Mouse (Mus musculus) cerebellum, postnatal 4 days (tissue): ENCODE measurements around the gene Vegfb.

Source experiments
- DNase-seq, 2 experiments: peaks; one replicate each; pipeline ENCODE4 v3.0.0; 2022; ENCODE audit warnings: low spot score in 2 of 2, mixed read lengths in 1 of 2

Vegfb gene

DNA sequence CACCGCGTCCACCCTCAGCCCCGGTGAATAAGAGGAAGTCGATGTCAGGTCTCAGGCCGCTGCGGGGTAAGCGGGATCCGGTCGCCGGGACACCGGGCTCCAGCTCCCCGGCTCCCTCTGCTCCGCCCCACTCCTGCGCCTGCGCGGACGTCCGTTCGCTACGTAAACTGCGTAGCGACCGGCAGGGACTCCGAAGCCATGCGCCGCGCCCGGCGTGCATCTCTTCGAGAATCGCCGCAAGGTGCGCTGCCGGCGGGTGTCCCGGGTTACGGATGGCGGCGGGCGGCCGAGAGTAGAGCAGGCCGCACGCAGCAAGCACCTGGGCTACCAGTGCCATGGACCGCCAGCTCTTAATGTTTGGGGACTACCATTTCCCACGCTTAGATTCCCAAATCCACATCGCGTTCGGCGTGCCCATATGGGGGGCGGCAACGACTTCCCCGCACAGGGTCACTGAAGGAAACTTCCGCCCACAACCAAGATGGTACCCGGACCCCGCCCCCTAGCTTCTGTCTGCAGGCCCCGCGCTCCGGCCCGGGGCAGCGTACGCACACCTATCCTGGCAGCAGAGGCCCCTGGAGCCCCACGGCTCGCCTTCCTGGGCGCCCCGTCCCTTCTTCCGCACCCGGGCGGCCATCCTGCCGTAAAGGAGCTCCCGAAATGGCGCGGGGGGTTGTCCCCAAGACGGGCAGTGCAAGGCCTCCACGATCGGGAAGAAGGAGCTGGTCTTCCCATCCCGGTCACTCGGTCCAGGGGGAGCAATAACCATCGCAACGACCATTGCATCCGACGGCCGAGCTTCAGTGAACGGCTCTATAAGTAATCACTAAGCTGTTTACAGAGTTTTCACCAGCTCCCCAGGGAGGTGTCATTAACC lies 45.8 kb downstream of the Vegfb start, which contains the start of gene Bad:
Bad (plus strand) TSS at position 490 of the 877 bp plus-strand sequence.
- peak; percentile 95 to 98 for DNase-seq

DNA sequence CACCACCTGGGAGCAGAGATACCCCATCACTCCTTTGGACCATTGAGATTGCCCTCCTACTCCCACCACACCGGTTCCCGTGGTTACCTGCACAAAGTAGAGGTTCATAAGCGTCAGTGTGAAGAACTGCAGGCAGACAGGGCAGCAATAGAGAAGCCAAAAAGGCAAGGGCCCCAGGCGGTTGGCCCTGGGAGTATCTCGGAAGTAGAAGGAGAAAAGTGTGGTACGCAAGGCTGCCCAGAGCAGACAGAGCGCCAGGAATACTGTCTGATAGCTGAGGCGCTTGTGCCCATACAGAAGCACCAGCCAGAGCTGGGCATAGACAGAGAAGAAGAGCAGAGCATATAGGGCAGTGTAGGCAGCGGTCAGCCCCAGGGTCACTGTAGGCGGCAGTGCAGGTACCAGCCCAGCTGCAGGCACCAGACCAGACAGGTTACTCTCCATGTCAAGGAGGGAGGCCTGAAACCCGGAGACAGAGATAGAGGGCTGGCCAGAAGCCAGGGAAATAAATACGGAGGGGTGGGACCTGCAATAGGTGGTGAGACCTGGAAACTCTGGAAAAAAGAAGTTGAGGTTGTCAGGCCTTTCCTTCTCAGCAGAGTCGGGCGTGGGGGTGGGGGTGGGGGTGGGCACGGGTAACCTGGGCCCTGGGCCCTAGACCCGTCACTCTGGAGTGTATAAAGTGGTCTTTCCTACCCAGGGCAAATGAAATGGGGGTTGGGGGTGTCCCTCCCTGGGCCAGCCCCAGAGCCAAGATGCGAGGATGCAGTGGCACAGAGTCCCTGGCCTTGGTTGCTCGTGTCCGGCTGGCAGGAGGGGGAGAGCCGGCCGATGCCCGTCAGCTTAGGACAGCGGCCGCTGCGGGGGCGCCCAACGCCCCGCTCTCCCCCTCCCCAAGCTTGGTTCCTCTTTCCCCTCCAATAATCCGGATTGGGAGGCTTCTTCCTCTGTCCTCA lies 46.8 kb downstream of the Vegfb start:
- no peak for DNase-seq

- no peak for DNase-seq
Measured at GRCm38 (mm10) chr19:6939106-6940002, 48.1 kb downstream of the Vegfb start.

GRCm38 (mm10) chr19:6937541-6938465 lies 49.6 kb downstream of the Vegfb start:
- DNase-seq = no peak

DNA sequence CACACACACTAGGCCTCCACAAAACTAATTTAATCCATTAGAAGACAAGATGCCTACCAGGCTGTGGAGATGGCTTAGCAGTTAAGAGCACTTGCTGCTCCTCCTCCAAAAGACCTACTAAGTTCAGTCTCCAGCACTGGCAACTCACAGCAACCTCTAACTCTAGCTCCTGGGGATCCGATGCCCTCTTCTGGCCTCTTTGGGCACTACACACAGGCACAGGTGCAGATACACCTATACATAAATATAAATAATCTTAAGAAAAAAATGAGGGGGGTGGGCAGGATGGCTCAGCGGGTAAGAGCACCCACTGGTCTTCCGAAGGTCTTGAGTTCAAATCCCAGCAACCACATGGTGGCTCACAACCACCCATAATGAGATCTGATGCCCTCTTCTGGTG lies 51.2 kb downstream of the Vegfb start:
- DNase-seq = no peak

GRCm38 (mm10) chr19:6934195-6934977 lies 53.1 kb downstream of the Vegfb start, which contains the start of gene Kcnk4:
Gene Kcnk4, minus strand, starts transcription at chr19:6934515.
- no peak for DNase-seq

DNA sequence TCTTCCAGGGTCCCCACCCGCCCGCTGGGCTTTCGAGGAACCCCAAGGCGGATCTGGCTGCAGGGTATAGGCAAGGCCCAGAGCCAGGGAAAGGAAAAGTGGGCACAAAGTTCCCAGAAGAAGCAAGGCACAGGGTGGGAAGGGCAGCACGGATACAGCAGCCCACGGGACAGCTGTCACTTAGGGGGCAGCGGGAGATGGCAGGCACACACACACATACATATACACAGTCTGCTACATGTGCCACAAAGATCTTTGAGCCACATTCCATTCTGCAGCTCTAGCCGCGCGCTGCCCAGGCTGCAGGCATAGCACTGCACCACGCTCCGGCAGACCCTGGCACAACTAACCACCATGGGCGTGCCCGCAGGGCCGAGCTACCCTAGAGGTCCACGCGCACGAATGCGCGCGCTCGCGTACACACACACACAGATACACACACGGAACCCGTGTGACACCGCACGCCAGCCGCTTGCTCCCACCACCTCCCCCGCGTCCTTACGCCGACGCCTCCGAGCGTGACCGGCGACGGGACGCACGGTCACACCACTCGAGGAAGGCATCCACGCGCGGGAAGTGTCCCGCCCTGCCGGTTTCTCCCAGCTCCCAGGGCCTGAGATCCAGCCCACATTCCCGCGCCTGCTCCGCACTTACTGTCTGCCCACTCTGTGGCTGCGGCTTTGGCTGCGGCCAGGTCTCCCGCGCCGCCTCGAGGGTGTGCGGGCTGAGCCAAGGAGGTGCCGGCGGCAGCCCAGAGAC lies 53.8 kb downstream of the Vegfb start:
- no peak for DNase-seq

- DNase-seq = no peak
Measured at GRCm38 (mm10) chr19:6933102-6933435, 54.4 kb downstream of the Vegfb start.
